Comparison of ENCODE assay signal across 14 mouse cellular contexts in the genomic region with DNA sequence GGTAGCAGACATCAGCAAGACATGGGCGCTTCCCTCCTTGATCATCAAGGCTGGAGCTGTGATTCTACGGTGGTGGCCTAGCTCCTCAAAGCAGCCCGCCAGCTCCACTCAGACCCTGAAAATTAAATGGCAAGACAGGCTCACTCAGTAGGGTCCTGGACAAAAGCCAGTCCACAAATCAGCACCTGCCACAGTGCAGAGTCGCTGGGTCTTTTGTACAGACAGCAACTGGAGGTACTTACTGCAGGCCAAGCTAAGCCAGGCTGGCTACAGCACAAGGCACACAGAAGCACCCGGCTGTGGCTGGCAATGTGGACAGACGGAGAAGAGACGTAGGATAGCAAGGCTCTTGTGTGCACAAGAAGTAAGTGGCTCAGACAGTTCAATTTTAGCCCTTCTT.
DNase-seq lines count a peak whose midpoint lies in the region; ATAC-seq and TF ChIP-seq lines count a peak whose summit lies in the region.
"Had no signal": no experiment of that assay in that cellular context is flagged by ENCODE, and none has a peak within 500 bp of the region (broad histone marks: within the 10 kb centered on the region; RNA-seq: fewer than 3 reads in every experiment).

No protein-coding gene starts in this region.

- no peak for DNase-seq in heart, postnatal 4 days
- DNase-seq in thymus, postnatal 0 days (ENCODE audit: low spot score): no peak
- DNase-seq in thymus, postnatal 10 days (ENCODE audit: low spot score in 2 of 2): no peak
- DNase-seq: gastrocnemius, postnatal 14 days; lung, adult 18-20 months; spleen, adult 18-20 months had no signal

- WGBS in heart, embryonic 12.5 days: 46% methylated on average over 7 of the region's 7 CpGs
- WGBS in neural tube, embryonic 12.5 days: 37% methylated on average over 7 of the region's 7 CpGs
- WGBS in neural tube, embryonic 15.5 days: 30% methylated on average over 7 of the region's 7 CpGs
- 65% methylated on average over 7 of the region's 7 CpGs for WGBS in forebrain, embryonic 12.5 days

- TF ChIP-seq POLR2A in myocyte (IDR thresholded peaks at IDR 0.05; ENCODE audit: insufficient read length, low read depth): no peak

- H3K27me3 ChIP-seq in heart, embryonic 12.5 days (replicated peaks): no peaks in the 10 kb centered on the region
- H3K27me3 ChIP-seq in neural tube, embryonic 12.5 days (replicated peaks): peaks cover 4% of the 10 kb centered on the region; the same call in 1 of the 2 replicates
- H3K27me3 ChIP-seq in neural tube, embryonic 15.5 days (replicated peaks): no peaks in the 10 kb centered on the region
- 0 out of 2 replicates have a peak, but pooled peaks cover 6% of the 10 kb centered on the region for H3K27me3 ChIP-seq in forebrain, embryonic 12.5 days
- no peaks in the 10 kb centered on the region for H3K27me3 ChIP-seq in myocyte (ENCODE audit: control insufficient read depth, insufficient read depth, insufficient read length)
- H3K27me3 ChIP-seq: CH12.LX had no signal

- no peak for ATAC-seq in heart, embryonic 12.5 days (ENCODE audit: insufficient number of reproducible peaks, low FRiP score)
- ATAC-seq in neural tube, embryonic 12.5 days (ENCODE audit: low FRiP score, low read depth): peak; percentile 23; the same call in 1 of the 2 replicates
- ATAC-seq in neural tube, embryonic 15.5 days (ENCODE audit: low FRiP score): no peak
- no peak for ATAC-seq in forebrain, embryonic 12.5 days (ENCODE audit: low FRiP score)

- peak overlapping the region; percentile 66 for H3K27ac ChIP-seq in heart, embryonic 12.5 days (ENCODE audit: poor library complexity, severe bottlenecking)
- no peak overlapping the region for H3K27ac ChIP-seq in neural tube, embryonic 12.5 days
- no peak overlapping the region; the same call in 1 of the 2 replicates for H3K27ac ChIP-seq in neural tube, embryonic 15.5 days (replicated peaks)
- H3K27ac ChIP-seq in forebrain, embryonic 12.5 days: peak overlapping the region; percentile 26; the same call in 1 of the 2 replicates
- H3K27ac ChIP-seq: kidney, postnatal 0 days; limb, embryonic 13.5 days had no signal

- no peaks in the 10 kb centered on the region for H3K79me2 ChIP-seq in myocyte (ENCODE audit: control insufficient read depth, insufficient read depth)

- H3K36me3 ChIP-seq in heart, embryonic 12.5 days: no peaks in the 10 kb centered on the region
- H3K36me3 ChIP-seq in neural tube, embryonic 12.5 days: 0 out of 2 replicates have a peak, but pooled peaks cover 1% of the 10 kb centered on the region
- no peaks in the 10 kb centered on the region for H3K36me3 ChIP-seq in neural tube, embryonic 15.5 days
- H3K36me3 ChIP-seq in forebrain, embryonic 12.5 days (replicated peaks): peaks cover 6% of the 10 kb centered on the region; the same call in 1 of the 2 replicates
- H3K36me3 ChIP-seq in myocyte (ENCODE audit: control insufficient read depth, insufficient read depth): no peaks in the 10 kb centered on the region

- no peak overlapping the region for H3K4me3 ChIP-seq in heart, embryonic 12.5 days
- H3K4me3 ChIP-seq in neural tube, embryonic 12.5 days: no peak overlapping the region
- H3K4me3 ChIP-seq in neural tube, embryonic 15.5 days (replicated peaks): no peak overlapping the region
- H3K4me3 ChIP-seq in forebrain, embryonic 12.5 days (replicated peaks): no peak overlapping the region
- H3K4me3 ChIP-seq in myocyte: no peak overlapping the region
- H3K4me3 ChIP-seq: limb, embryonic 13.5 days had no signal

- no peak overlapping the region for H3K4me2 ChIP-seq in heart, embryonic 12.5 days
- H3K4me2 ChIP-seq in neural tube, embryonic 12.5 days (replicated peaks): no peak overlapping the region
- H3K4me2 ChIP-seq in neural tube, embryonic 15.5 days: no peak overlapping the region
- no peak overlapping the region for H3K4me2 ChIP-seq in forebrain, embryonic 12.5 days
- H3K4me2 ChIP-seq in myocyte (ENCODE audit: low read depth): no peak overlapping the region
- H3K4me2 ChIP-seq: limb, embryonic 13.5 days had no signal

- H3ac ChIP-seq in myocyte (ENCODE audit: control insufficient read depth, insufficient read length): no peak overlapping the region

- no peaks in the 10 kb centered on the region for H3K9me3 ChIP-seq in heart, embryonic 12.5 days (replicated peaks)
- no peaks in the 10 kb centered on the region for H3K9me3 ChIP-seq in neural tube, embryonic 12.5 days
- no peaks in the 10 kb centered on the region for H3K9me3 ChIP-seq in neural tube, embryonic 15.5 days (replicated peaks)
- H3K9me3 ChIP-seq in forebrain, embryonic 12.5 days: no peaks in the 10 kb centered on the region
- H3K9me3 ChIP-seq: limb, embryonic 13.5 days had no signal

- H3K4me1 ChIP-seq in heart, embryonic 12.5 days (replicated peaks): peaks cover 73% of the 10 kb centered on the region
- peaks cover 52% of the 10 kb centered on the region for H3K4me1 ChIP-seq in neural tube, embryonic 12.5 days
- H3K4me1 ChIP-seq in neural tube, embryonic 15.5 days: peaks cover 54% of the 10 kb centered on the region
- peaks cover 57% of the 10 kb centered on the region for H3K4me1 ChIP-seq in forebrain, embryonic 12.5 days

- peak overlapping the region; percentile 35; the same call in 1 of the 2 replicates for H3K9ac ChIP-seq in heart, embryonic 12.5 days
- H3K9ac ChIP-seq in neural tube, embryonic 12.5 days: no peak overlapping the region
- no peak overlapping the region for H3K9ac ChIP-seq in neural tube, embryonic 15.5 days (replicated peaks)
- no peak overlapping the region for H3K9ac ChIP-seq in forebrain, embryonic 12.5 days
- H3K9ac ChIP-seq: limb, embryonic 13.5 days had no signal

TF ChIP-seq in myocyte, 11 proteins besides CTCF, POLR2A, EP300 and RAD21:
- no peak for TF ChIP-seq SRF (IDR thresholded peaks at IDR 0.05; ENCODE audit: control insufficient read depth, insufficient read length, low read depth)
- no peak for TF ChIP-seq REST (IDR thresholded peaks at IDR 0.05; ENCODE audit: insufficient read depth, insufficient read length)
- TF ChIP-seq POLR2AphosphoS2 (IDR thresholded peaks at IDR 0.05; ENCODE audit: insufficient read length, low read depth): no peak
- peak in 2 of 3 experiments; percentile 65 to 75 for TF ChIP-seq MYOD1 (IDR thresholded peaks at IDR 0.05; ENCODE audit: control insufficient read depth in 1 of 3, insufficient read length in 2 of 3, low read depth in 2 of 3)
- peak in 2 of 3 experiments; percentile 36 to 65 for TF ChIP-seq MYOG (IDR thresholded peaks at IDR 0.05; ENCODE audit: control insufficient read depth in 1 of 3, insufficient read depth in 1 of 3, insufficient read length in 2 of 3, low read depth in 2 of 3)
- TF ChIP-seq E2F4 (IDR thresholded peaks at IDR 0.05; ENCODE audit: insufficient read depth): no peak
- TF ChIP-seq MAX (IDR thresholded peaks at IDR 0.05; ENCODE audit: low read depth): no peak
- TF ChIP-seq TCF3 (IDR thresholded peaks at IDR 0.05; ENCODE audit: insufficient read length, low read depth): no peak
- no peak for TF ChIP-seq USF1 (IDR thresholded peaks at IDR 0.05; ENCODE audit: low read depth)
- no peak for TF ChIP-seq CEBPB (IDR thresholded peaks at IDR 0.05; ENCODE audit: insufficient read depth, poor library complexity, severe bottlenecking)
- TF ChIP-seq TCF12 (IDR thresholded peaks at IDR 0.05; ENCODE audit: insufficient read depth, poor library complexity, severe bottlenecking): peak; percentile 10

Comparison
In these comparisons a context has a peak if more than half of its experiments do, and no peak if none do; other contexts are left out.
1. H3K27ac ChIP-seq: peak in heart, embryonic 12.5 days (single experiment) and forebrain, embryonic 12.5 days (single experiment); none in neural tube, embryonic 12.5 days (single experiment) and neural tube, embryonic 15.5 days (single experiment).